Mouse (Mus musculus) liver, postnatal 0 days (tissue): ENCODE results near the gene Megf6. TPM values are rescaled to one million over a fixed set of nuclear protein-coding genes. Genes with fewer than 3 reads are reported as not detected.

Experiments used
- ATAC-seq: fragments of 200-750 bp; cut with Nextera tagmentation; 2 replicates; pipeline ENCODE4 v1.8.0; 2017; ENCODE audit warnings: mild to moderate bottlenecking, moderate library complexity
- DNase-seq: peaks from one replicate; pipeline ENCODE4 v3.0.0-alpha.2; 2016
- H3K27ac ChIP-seq: fragments of 300-500 bp; sonication (generic); 2 replicates; pipeline ENCODE4 v1.5.1; 2014; ENCODE audit warnings: antibody characterized with exemption, moderate library complexity, mild to moderate bottlenecking, low read depth
- H3K27me3 ChIP-seq: fragments of 300-500 bp; sonication (generic); 2 replicates; pipeline ENCODE4 v1.6.1; 2014; ENCODE audit warnings: low read length, control low read depth, mixed read lengths; ENCODE audit not compliant: insufficient read depth
- H3K36me3 ChIP-seq: fragments of 300-500 bp; sonication (generic); replicated peaks from 2 replicates; pipeline ENCODE4 v1.6.1; 2014; ENCODE audit warnings: mild to moderate bottlenecking, control low read depth, low read length, moderate library complexity, mixed read lengths; ENCODE audit not compliant: insufficient read depth
- H3K4me1 ChIP-seq: fragments of 300-500 bp; sonication (generic); 2 replicates; pipeline ENCODE4 v1.6.1; 2014; ENCODE audit warnings: antibody characterized with exemption, mild to moderate bottlenecking, control low read depth; ENCODE audit not compliant: insufficient read depth
- H3K4me2 ChIP-seq: fragments of 300-500 bp; sonication (generic); 2 replicates; pipeline ENCODE4 v1.6.1; 2014; ENCODE audit warnings: low read depth, mild to moderate bottlenecking, low read length, moderate library complexity, mixed read lengths
- H3K4me3 ChIP-seq: fragments of 300-500 bp; sonication (generic); 2 replicates; pipeline ENCODE4 v1.5.1; 2014; ENCODE audit warnings: low read depth, low read length
- H3K9ac ChIP-seq: fragments of 300-500 bp; sonication (generic); replicated peaks from 2 replicates; pipeline ENCODE4 v1.6.1; 2014; ENCODE audit warnings: mild to moderate bottlenecking, moderate library complexity
- H3K9me3 ChIP-seq: fragments of 300-500 bp; sonication (generic); 2 replicates; pipeline ENCODE4 v1.6.1; 2016; ENCODE audit warnings: mild to moderate bottlenecking, control low read depth, low read length, mixed read lengths
- CTCF ChIP-seq: sonication (generic); IDR thresholded peaks from 2 replicates; pipeline ENCODE4 v1.5.1; 2016; ENCODE audit warnings: antibody characterized with exemption, low read depth
- EP300 ChIP-seq: IDR thresholded peaks from 2 replicates; pipeline ENCODE4 v1.6.1; 2016; ENCODE audit warnings: antibody characterized with exemption, low read depth, mild to moderate bottlenecking
- WGBS: fragments of 180-500 bp; shearing (Covaris S2); extraction: QIAGEN DNeasy Blood & Tissue Kit; methylation state at CpG from one replicate; pipeline ENCODE4 v1.1.7; 2014; ENCODE audit not compliant: insufficient replicate concordance; 5-methylcytosine and 5-hydroxymethylcytosine counted together
- polyA plus RNA-seq: library from polyadenylated mRNA; unstranded; fragments of >200 nt; fragmentation: Nextera tagmentation; extraction: Ambion mirVana; gene quantifications from 2 replicates; pipeline ENCODE4 v1.2.1, GENCODE M21; 2015

Gene Megf6
- polyA plus RNA-seq, 1 experiment from 2014 or later: 0.89 TPM

DNA sequence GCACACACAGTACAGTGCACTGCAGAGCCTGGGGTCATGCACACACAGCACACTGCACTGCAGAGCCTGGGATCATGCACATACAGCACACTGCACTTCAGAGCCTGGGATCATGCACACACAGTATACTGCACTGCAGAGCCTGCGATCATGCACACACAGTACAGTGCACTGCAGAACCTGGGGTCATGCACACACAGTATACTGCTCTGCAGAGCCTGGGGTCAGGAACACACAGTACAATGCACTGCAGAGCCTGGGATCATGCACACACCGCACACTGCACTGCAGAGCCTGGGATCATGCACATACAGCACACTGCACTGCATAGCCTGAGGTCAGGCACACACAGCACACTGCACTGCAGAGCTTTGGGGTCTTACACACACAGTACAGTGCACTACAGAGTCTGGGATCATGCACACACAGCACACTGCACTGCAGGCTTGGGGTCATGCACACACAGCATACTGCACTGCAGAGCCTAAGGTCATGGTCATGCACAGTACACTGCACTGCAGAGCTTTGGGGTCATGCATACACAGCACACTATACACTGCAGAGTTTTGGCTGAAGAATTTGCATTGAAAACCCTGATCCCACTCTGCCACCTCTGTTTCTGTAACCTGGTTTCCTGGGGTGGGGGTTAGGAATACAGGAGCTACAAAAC is 141.7 kb downstream of the Megf6 start:
- Histone ChIP-seq H3K27me3 (no peaks in the 10 kb centered on the region), H3K9me3 (no peaks in the 10 kb centered on the region), H3K27ac (no peak overlapping the region), H3K9ac (no peak overlapping the region), H3K4me3 (no peak overlapping the region), H3K36me3 (no peaks in the 10 kb centered on the region), H3K4me2 (no peak overlapping the region), H3K4me1 (no peaks in the 10 kb centered on the region)
- no peak for DNase-seq
- 63% methylated on average over 2 of the region's 2 CpGs for WGBS
- no peak for TF ChIP-seq CTCF
- no peak for TF ChIP-seq EP300
- ATAC-seq: no peak

DNA sequence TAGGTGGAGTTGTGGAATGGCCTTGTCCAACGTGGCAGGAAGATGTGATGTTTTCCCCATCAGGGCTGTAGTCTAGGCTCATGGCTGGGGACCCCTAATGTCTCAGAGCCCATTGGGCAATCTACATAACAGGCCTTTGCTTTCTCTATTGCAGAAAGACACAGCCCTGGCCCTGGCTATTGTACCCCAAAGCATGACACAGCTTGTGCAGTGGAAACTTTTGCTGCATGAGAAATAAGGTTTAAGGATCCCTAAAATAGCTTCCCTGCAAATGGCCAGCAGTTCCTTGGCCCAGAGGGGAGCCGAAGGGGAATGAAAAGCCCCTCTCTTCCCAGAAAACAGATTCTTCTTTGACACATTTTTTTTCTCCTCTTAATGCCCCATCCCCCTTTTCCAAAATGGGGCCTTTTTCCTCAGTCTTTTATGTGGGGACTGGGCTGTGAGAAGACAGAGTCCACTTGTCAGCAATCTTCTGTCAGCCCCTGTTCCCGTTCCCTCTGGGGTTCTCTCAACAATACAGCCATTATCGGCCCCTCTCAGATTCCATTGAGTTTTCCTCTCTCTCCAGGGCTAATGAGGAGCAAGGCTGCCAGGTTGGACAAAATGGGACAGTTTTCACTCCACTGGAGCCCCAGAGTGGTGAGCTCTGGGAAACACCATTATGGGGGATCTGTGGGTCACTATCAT is 142.5 kb downstream of the Megf6 start:
- no peaks in the 10 kb centered on the region for H3K27me3 ChIP-seq
- 55% methylated on average over 4 of the region's 4 CpGs for WGBS
- no peak overlapping the region for H3K4me3 ChIP-seq
- H3K4me1 ChIP-seq: no peaks in the 10 kb centered on the region
- DNase-seq (no peak), ATAC-seq (no peak)
- H3K36me3 ChIP-seq: no peaks in the 10 kb centered on the region
- no peak overlapping the region for H3K27ac ChIP-seq
- no peaks in the 10 kb centered on the region for H3K9me3 ChIP-seq
- H3K4me2 ChIP-seq: no peak overlapping the region
- TF ChIP-seq CTCF (no peak), EP300 (no peak)
- H3K9ac ChIP-seq: no peak overlapping the region

- H3K27me3 ChIP-seq: no peaks in the 10 kb centered on the region
- no peak for TF ChIP-seq CTCF
- TF ChIP-seq EP300: no peak
- no peaks in the 10 kb centered on the region for H3K4me1 ChIP-seq
- H3K4me2 ChIP-seq: no peak overlapping the region
- no peaks in the 10 kb centered on the region for H3K9me3 ChIP-seq
- DNase-seq (no peak), ATAC-seq (no peak)
- no peak overlapping the region for H3K9ac ChIP-seq
- no peak overlapping the region for H3K27ac ChIP-seq
- H3K36me3 ChIP-seq: no peaks in the 10 kb centered on the region
- H3K4me3 ChIP-seq: no peak overlapping the region
- WGBS: 70% methylated on average over 11 of the region's 11 CpGs
Measured at GRCm38 (mm10) chr4:154313622-154313967, 143.1 kb downstream of the Megf6 start.

Other genes with a start within 250 kb of the Megf6 start
- 56.1 and 59.5 TPM in 2 replicates for gene A430005L14Rik, start 213.5 kb upstream of the Megf6 start, polyA plus RNA-seq
- 3.6 and 4.6 TPM in 2 replicates for gene Dffb, start 195.6 kb upstream of the Megf6 start, polyA plus RNA-seq
- 1.9 and 2.5 TPM in 2 replicates for gene Cep104, start 195.5 kb upstream of the Megf6 start, polyA plus RNA-seq
- 9.4 and 11.7 TPM in 2 replicates for gene Lrrc47, start 159.0 kb upstream of the Megf6 start, polyA plus RNA-seq
- 86.4 and 93.6 TPM in 2 replicates for gene Smim1, start 144.5 kb upstream of the Megf6 start, polyA plus RNA-seq
- not detected in 2 replicates for gene Ccdc27, start 128.1 kb upstream of the Megf6 start, polyA plus RNA-seq
- gene Trp73, start 30.5 kb upstream of the Megf6 start, polyA plus RNA-seq: not detected in 2 replicates
- gene Wrap73, start 28.4 kb upstream of the Megf6 start, polyA plus RNA-seq: 12.4 and 14.1 TPM in 2 replicates
- gene Tprgl, start 10.1 kb upstream of the Megf6 start, polyA plus RNA-seq: 74.4 and 83.4 TPM in 2 replicates
- 3.2 and 4.3 TPM in 2 replicates for gene Arhgef16, start 130.9 kb downstream of the Megf6 start, polyA plus RNA-seq
- gene B230104I21Rik, start 165.4 kb downstream of the Megf6 start, polyA plus RNA-seq: not detected in 2 replicates